24 mouse cellular contexts compared by ENCODE assay signal in genomic region chr3:36541399-36541798, GRCm38 (mm10). TPM values are rescaled to one million over a fixed set of nuclear protein-coding genes. Genes with fewer than 3 reads are reported as not detected.
DNase-seq lines count a peak whose midpoint lies in the region; ATAC-seq and TF ChIP-seq lines count a peak whose summit lies in the region.
"Had no signal": no experiment of that assay in that cellular context is flagged by ENCODE, and none has a peak within 500 bp of the region (broad histone marks: within the 10 kb centered on the region; RNA-seq: fewer than 3 reads in every experiment).

No protein-coding gene starts in this region.

- TF ChIP-seq POLR2A in embryonic fibroblast, embryonic 13.5 days (IDR thresholded peaks at IDR 0.05; ENCODE audit: low read depth, low read length) = no peak
- TF ChIP-seq POLR2A in cerebellum, adult 2 months (IDR thresholded peaks at IDR 0.05; ENCODE audit: borderline replicate concordance, insufficient read depth, low read length) = no peak

- ATAC-seq in frontal cortex, adult (ENCODE audit: low TSS enrichment) = no peak
- ATAC-seq: CD4-positive, CD25-positive, alpha-beta regulatory T cell, adult 4 months; forebrain, embryonic 14.5 days; forebrain, embryonic 16.5 days had no signal

- no peak overlapping the region for H3K4me3 ChIP-seq in left cerebral cortex, adult 2 months
- H3K4me3 ChIP-seq in embryonic fibroblast, embryonic 13.5 days (ENCODE audit: insufficient read depth, low read length) = no peak overlapping the region
- no peak overlapping the region for H3K4me3 ChIP-seq in cerebellum, adult 2 months (replicated peaks; ENCODE audit: insufficient read depth, low read depth, low read length)
- H3K4me3 ChIP-seq: embryonic facial prominence, embryonic 10.5 days; embryonic facial prominence, embryonic 12.5 days; erythroblast, embryonic 14.5 days; forebrain, embryonic 10.5 days; forebrain, embryonic 12.5 days had no signal

- no peak for DNase-seq in left cerebral cortex, adult 2 months (ENCODE audit: extremely low spot score in 1 of 2, low spot score in 2 of 2)
- no peak for DNase-seq in left cerebral cortex, postnatal 4 days
- DNase-seq in NIH3T3 (ENCODE audit: low read depth) = peak; percentile 30
- no peak for DNase-seq in cerebellum, adult 2 months
- DNase-seq: adrenal gland, postnatal 14 days; B cell, adult 2 months; cerebellum, adult 11 months; cerebellum, adult 18-20 months; cerebellum, adult 9-10 months; cerebellum, postnatal 10 days; cerebellum, postnatal 25 days had no signal

- 82% methylated on average over 2 of the region's 2 CpGs for WGBS in cerebellum, adult 2 months

- TF ChIP-seq CTCF in left cerebral cortex, adult 2 months (IDR thresholded peaks at IDR 0.05) = no peak
- no peak for TF ChIP-seq CTCF in embryonic fibroblast, embryonic 13.5 days (IDR thresholded peaks at IDR 0.05; ENCODE audit: borderline replicate concordance, insufficient read depth, low read length)
- no peak for TF ChIP-seq CTCF in cerebellum, adult 2 months (IDR thresholded peaks at IDR 0.05; ENCODE audit: borderline replicate concordance, insufficient read depth, low read depth, low read length)

- peaks cover 4% of the 10 kb centered on the region for H3K4me1 ChIP-seq in embryonic fibroblast, embryonic 13.5 days (ENCODE audit: control insufficient read depth, insufficient read depth, low read length)
- no peaks in the 10 kb centered on the region for H3K4me1 ChIP-seq in cerebellum, adult 2 months (ENCODE audit: control insufficient read depth, insufficient read depth, low read length)
- H3K4me1 ChIP-seq: embryonic facial prominence, embryonic 10.5 days; embryonic facial prominence, embryonic 12.5 days; forebrain, embryonic 10.5 days; forebrain, embryonic 12.5 days had no signal

- no peaks in the 10 kb centered on the region for H3K27me3 ChIP-seq in cerebellum, adult 2 months (ENCODE audit: control insufficient read depth, insufficient read depth, low read length)
- H3K27me3 ChIP-seq: CH12.LX; embryonic facial prominence, embryonic 12.5 days; forebrain, embryonic 12.5 days had no signal

- intact Hi-C loops in left cerebral cortex, adult 2 months (cut with DNase I) = no loop called here
- intact Hi-C loops in left cerebral cortex, postnatal 4 days (cut with DNase I) = no loop called here

- H3K27ac ChIP-seq in left cerebral cortex, adult 2 months = peak overlapping the region; percentile 53; the same call in 1 of the 2 replicates
- H3K27ac ChIP-seq in embryonic fibroblast, embryonic 13.5 days (ENCODE audit: insufficient read depth, low read length) = peak overlapping the region; percentile 81; the same call in 1 of the 2 replicates
- H3K27ac ChIP-seq in cerebellum, adult 2 months (ENCODE audit: insufficient read depth, low read length) = no peak overlapping the region
- H3K27ac ChIP-seq: embryonic facial prominence, embryonic 10.5 days; embryonic facial prominence, embryonic 12.5 days; forebrain, embryonic 10.5 days; forebrain, embryonic 12.5 days had no signal

RNA-seq across cellular contexts. Expression of gene Exosc9, which starts 11.0 kb away (rescaled TPM):
- 10 to 100 TPM; 37.2 to 42.7 TPM for total RNA-seq in left cerebral cortex, adult 2 months (2021)
- 10 to 100 TPM; 49.9 to 51.9 TPM for total RNA-seq in left cerebral cortex, postnatal 4 days (2021)
- polyA plus RNA-seq in embryonic fibroblast, embryonic 13.5 days (2011; ENCODE audit: insufficient read length, low read depth, missing spikeins) = 52.2 and 53.3 TPM in 2 replicates
- polyA plus RNA-seq in cerebellum, adult 2 months (2012; rRNA removed) = 30.7 and 30.8 TPM in 2 replicates

RNA-seq across cellular contexts. Expression of gene Gm11549, which starts 19.8 kb away (rescaled TPM):
- total RNA-seq in left cerebral cortex, adult 2 months (2021) = 10 to 100 TPM; 35.7 to 44.6 TPM
- 1 to 10 TPM; 1.5 to 2.6 TPM for total RNA-seq in left cerebral cortex, postnatal 4 days (2021)
- 0.30 and 0.52 TPM in 2 replicates for polyA plus RNA-seq in embryonic fibroblast, embryonic 13.5 days (2011; ENCODE audit: insufficient read length, low read depth, missing spikeins)
- 0.10 TPM in 2 replicates for polyA plus RNA-seq in cerebellum, adult 2 months (2012; rRNA removed)
- total RNA-seq: adrenal gland, postnatal 14 days; adrenal gland, postnatal 36 days; CH12.LX had no signal
- polyA plus RNA-seq: CD4-positive, CD25-positive, alpha-beta regulatory T cell, adult 4 months; embryonic facial prominence, embryonic 10.5 days; erythroblast, embryonic 14.5 days; G1E had no signal

RNA-seq across cellular contexts. Expression of gene Ccna2, which starts 30.6 kb away (rescaled TPM):
- total RNA-seq in left cerebral cortex, adult 2 months (2021) = 1 to 10 TPM in 1 of 2 experiments, under 1 TPM in 1; 0.63 to 1.1 TPM
- 10 to 100 TPM; 12.1 to 14.8 TPM for total RNA-seq in left cerebral cortex, postnatal 4 days (2021)
- 72.9 and 117 TPM in 2 replicates for polyA plus RNA-seq in embryonic fibroblast, embryonic 13.5 days (2011; ENCODE audit: insufficient read length, low read depth, missing spikeins)
- polyA plus RNA-seq in cerebellum, adult 2 months (2012; rRNA removed) = 1.9 and 2.0 TPM in 2 replicates

Comparison
In these comparisons a context has a peak if more than half of its experiments do, and no peak if none do; other contexts are left out.
1. RNA of gene Gm11549, which starts 19.8 kb away (total RNA-seq): 35.7 to 44.6 TPM in left cerebral cortex, adult 2 months; 1.5 to 2.6 TPM in left cerebral cortex, postnatal 4 days; every median in the first group is over 10 times any median in the second.
2. RNA of gene Ccna2, which starts 30.6 kb away (total RNA-seq): 12.1 to 14.8 TPM in left cerebral cortex, postnatal 4 days; 0.63 to 1.1 TPM in left cerebral cortex, adult 2 months; every median in the first group is over 4 times any median in the second.